Mouse (Mus musculus) heart, adult 2 months (tissue): ENCODE measurements at regions not wholly inside any gene's neighbourhood (a gene's known extent, or its start where the extent isn't known, plus 50 kb on each side); places are given as distances from the start of the nearest gene placed in this dataset.

ENCODE experiments used
- CTCF ChIP-seq: fragments of 200-600 bp; IDR thresholded peaks from 2 replicates; pipeline ENCODE4 v1.8.1; 2022; ENCODE audit warnings: antibody characterized with exemption, mild to moderate bottlenecking, moderate library complexity
- EP300 ChIP-seq: fragments of 200-500 bp; IDR thresholded peaks from 2 replicates; pipeline ENCODE4 v1.6.1; 2011; ENCODE audit warnings: low read depth, low read length, control low read depth; ENCODE audit not compliant: insufficient read depth
- POLR2A ChIP-seq: fragments of 200-500 bp; IDR thresholded peaks from 2 replicates; pipeline ENCODE4 v1.6.1; 2011; ENCODE audit warnings: mild to moderate bottlenecking, low read depth, low read length, control low read depth; ENCODE audit not compliant: insufficient read depth

DNA sequence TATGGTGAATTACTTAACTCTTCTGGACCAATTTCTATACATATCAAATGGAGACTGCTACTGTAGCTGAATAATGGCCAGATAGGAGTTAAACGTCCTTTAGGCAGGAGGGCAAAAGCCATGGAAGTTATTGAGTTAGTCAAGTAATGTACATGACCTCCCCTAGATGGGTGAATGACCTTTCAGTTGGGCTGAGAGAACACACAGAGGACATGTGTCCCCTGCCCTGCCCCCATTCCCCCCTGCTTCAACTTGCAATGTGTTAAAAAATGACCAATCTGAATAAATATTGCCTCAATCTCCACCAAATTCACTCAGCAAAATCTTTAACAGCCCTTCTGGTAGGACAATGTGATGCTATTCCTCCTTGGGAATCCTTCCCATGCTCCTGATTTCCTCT is 282.1 kb upstream of the Gm9747 start:
- TF ChIP-seq CTCF (no peak), EP300 (no peak), POLR2A (no peak)
